32 mouse cellular contexts compared by ENCODE assay signal in the genomic region with DNA sequence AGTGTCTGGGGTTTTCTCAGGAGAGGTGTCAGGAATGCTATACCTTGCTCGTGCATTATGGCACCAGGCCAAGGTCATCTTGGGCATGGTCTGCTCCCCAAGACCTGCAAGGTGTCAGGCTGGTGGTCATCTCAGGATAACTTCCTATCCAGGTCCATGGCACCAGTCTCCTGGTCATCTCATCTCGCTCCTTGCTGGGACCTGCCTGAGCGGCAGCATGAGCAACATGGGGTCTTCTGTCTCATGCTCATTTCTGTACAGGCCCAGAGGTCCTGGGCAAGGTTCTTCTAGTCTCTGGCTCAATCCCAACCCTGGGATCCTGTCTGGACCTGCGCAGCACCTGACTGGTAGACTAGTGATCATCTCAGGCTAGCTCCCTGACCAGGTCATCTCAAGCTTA.
"Had no signal": no experiment of that assay in that cellular context is flagged by ENCODE, and none has a peak within 500 bp of the region (broad histone marks: within the 10 kb centered on the region; RNA-seq: fewer than 3 reads in every experiment).

No protein-coding gene starts in this region.

- H3K9ac ChIP-seq: limb, embryonic 12.5 days; limb, embryonic 13.5 days; limb, embryonic 15.5 days; liver, embryonic 12.5 days; liver, embryonic 13.5 days; liver, embryonic 14.5 days; liver, embryonic 15.5 days; liver, postnatal 0 days; lung, embryonic 14.5 days; lung, embryonic 15.5 days; midbrain, embryonic 12.5 days; midbrain, embryonic 13.5 days; midbrain, embryonic 15.5 days; neural tube, embryonic 12.5 days had no signal

- H3K9me3 ChIP-seq: limb, embryonic 15.5 days; liver, embryonic 15.5 days; lung, embryonic 15.5 days; midbrain, embryonic 13.5 days; midbrain, embryonic 15.5 days had no signal

- H3K4me2 ChIP-seq: limb, embryonic 12.5 days; limb, embryonic 13.5 days; limb, embryonic 15.5 days; liver, embryonic 11.5 days; liver, embryonic 12.5 days; liver, embryonic 13.5 days; liver, embryonic 15.5 days; lung, embryonic 14.5 days; lung, embryonic 15.5 days; midbrain, embryonic 11.5 days; midbrain, embryonic 12.5 days; midbrain, embryonic 13.5 days; midbrain, embryonic 15.5 days; neural tube, embryonic 12.5 days had no signal

- ATAC-seq: liver, embryonic 12.5 days; liver, postnatal 0 days; lung, postnatal 0 days; midbrain, embryonic 13.5 days; midbrain, embryonic 15.5 days; midbrain, embryonic 16.5 days had no signal

- H3K36me3 ChIP-seq: limb, embryonic 10.5 days; limb, embryonic 12.5 days; limb, embryonic 13.5 days; limb, embryonic 15.5 days; liver, embryonic 12.5 days; liver, embryonic 13.5 days; liver, embryonic 15.5 days; lung, embryonic 15.5 days; midbrain, embryonic 10.5 days; midbrain, embryonic 12.5 days; midbrain, embryonic 13.5 days; midbrain, embryonic 15.5 days; neural tube, embryonic 12.5 days had no signal

- DNase-seq: left cerebral cortex, postnatal 4 days; liver; liver, embryonic 13.5 days; liver, postnatal 0 days; lung, adult 18-20 months; lung, adult 2 months; lung, embryonic 14.5 days; lung, postnatal 10 days; lung, postnatal 14 days; lung, postnatal 36 days; lung, postnatal 4 days; midbrain, embryonic 14.5 days had no signal

- H3K27ac ChIP-seq: limb, embryonic 10.5 days; limb, embryonic 12.5 days; limb, embryonic 13.5 days; limb, embryonic 15.5 days; liver, embryonic 12.5 days; liver, embryonic 13.5 days; liver, embryonic 14.5 days; liver, embryonic 15.5 days; lung, embryonic 15.5 days; macrophage; midbrain, embryonic 10.5 days; midbrain, embryonic 12.5 days; midbrain, embryonic 13.5 days; midbrain, embryonic 15.5 days; neural tube, embryonic 12.5 days had no signal

- H3K4me3 ChIP-seq: limb, embryonic 10.5 days; limb, embryonic 12.5 days; limb, embryonic 13.5 days; limb, embryonic 15.5 days; liver, embryonic 12.5 days; liver, embryonic 13.5 days; liver, embryonic 15.5 days; lung, embryonic 15.5 days; megakaryocyte, embryonic 14.5 days; midbrain, embryonic 10.5 days; midbrain, embryonic 12.5 days; midbrain, embryonic 13.5 days; midbrain, embryonic 15.5 days; myocyte; neural tube, embryonic 12.5 days had no signal

- H3K4me1 ChIP-seq: limb, embryonic 10.5 days; limb, embryonic 12.5 days; limb, embryonic 13.5 days; limb, embryonic 15.5 days; liver, embryonic 12.5 days; liver, embryonic 13.5 days; liver, embryonic 15.5 days; lung, embryonic 15.5 days; megakaryocyte, embryonic 14.5 days; midbrain, embryonic 10.5 days; midbrain, embryonic 12.5 days; midbrain, embryonic 13.5 days; midbrain, embryonic 15.5 days; neural tube, embryonic 12.5 days had no signal

- H3K27me3 ChIP-seq: limb, embryonic 12.5 days; limb, embryonic 13.5 days; limb, embryonic 15.5 days; liver, embryonic 12.5 days; liver, embryonic 13.5 days; liver, embryonic 15.5 days; lung, embryonic 15.5 days; midbrain, embryonic 12.5 days; midbrain, embryonic 13.5 days; midbrain, embryonic 15.5 days; neural tube, embryonic 12.5 days had no signal
